Mouse (Mus musculus): ENCODE measurements around the gene Cdv3. TPM values are rescaled to one million over a fixed set of nuclear protein-coding genes. Genes with fewer than 3 reads are reported as not detected.
"Not testable (repeated sequence)": the region's sequence is repeated elsewhere in the genome, so short reads cannot be mapped to it uniquely, and the experiment has no call there.

Gene Cdv3
- polyA plus RNA-seq, 1 experiment, result 31.2 TPM

DNA sequence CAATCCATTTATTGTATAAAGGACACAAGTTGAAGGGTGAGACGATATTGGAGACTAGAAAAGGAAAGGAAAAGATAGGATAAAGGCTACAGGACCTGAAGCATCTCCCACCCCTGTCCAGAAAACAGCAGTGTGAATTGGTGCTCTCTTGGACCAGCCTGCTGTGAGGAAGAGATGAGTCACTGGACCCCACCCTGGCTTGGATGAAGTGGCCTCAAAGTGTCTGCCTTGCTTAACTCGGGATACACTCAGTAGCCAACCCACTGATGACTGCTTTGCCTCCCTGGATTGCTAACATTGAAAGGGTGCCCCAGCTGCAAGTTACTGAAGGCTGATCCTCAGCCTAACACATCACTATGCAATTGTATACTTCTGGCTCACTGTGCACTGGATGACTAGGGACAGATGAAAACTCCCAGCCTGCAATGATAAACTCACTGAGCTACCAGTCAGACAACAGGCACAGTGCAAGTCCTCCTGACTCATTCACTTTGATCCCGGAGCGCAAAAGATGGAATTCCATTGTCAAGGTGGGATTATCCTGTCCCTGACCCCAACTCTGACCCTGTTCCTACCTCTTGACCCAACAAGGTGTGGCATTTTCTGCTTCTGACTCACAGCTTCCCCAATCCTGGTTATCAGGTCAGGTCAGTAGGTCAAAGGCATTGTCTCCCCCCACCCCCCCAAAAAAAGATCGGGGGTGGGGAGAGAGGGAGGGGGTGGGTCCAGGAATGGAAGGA is 6.8 kb upstream of the Cdv3 start:
- DNase-seq (ENCODE audit: low read depth), result no peak

GRCm38 (mm10) chr9:103369951-103370350 is 4.3 kb upstream of the Cdv3 start:
- no peak for DNase-seq (ENCODE audit: low read depth)

DNA sequence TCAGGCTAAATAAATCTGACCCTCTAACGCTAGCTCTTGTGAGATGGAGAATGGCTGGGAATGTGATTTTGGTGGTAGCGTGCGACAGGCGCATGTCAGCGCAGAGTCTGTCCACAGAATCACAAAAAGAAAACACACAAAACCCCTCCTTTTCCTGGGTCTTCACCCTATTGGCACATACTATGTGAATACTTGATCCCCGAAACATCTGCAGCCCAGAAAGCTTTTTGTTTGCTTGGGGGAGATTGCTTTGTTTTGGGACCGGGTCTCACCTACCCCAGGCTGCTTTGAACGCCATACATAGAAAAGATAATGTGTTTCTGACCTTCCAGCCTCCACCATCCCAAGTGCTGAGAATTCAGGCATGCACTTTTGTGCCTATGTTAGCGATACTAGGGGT is 716 bp upstream of the Cdv3 start:
- DNase-seq (ENCODE audit: low read depth), result no peak

- DNase-seq (ENCODE audit: low read depth), result no peak
Measured at GRCm38 (mm10) chr9:103364601-103365289, 895 bp downstream of the Cdv3 start.

DNA sequence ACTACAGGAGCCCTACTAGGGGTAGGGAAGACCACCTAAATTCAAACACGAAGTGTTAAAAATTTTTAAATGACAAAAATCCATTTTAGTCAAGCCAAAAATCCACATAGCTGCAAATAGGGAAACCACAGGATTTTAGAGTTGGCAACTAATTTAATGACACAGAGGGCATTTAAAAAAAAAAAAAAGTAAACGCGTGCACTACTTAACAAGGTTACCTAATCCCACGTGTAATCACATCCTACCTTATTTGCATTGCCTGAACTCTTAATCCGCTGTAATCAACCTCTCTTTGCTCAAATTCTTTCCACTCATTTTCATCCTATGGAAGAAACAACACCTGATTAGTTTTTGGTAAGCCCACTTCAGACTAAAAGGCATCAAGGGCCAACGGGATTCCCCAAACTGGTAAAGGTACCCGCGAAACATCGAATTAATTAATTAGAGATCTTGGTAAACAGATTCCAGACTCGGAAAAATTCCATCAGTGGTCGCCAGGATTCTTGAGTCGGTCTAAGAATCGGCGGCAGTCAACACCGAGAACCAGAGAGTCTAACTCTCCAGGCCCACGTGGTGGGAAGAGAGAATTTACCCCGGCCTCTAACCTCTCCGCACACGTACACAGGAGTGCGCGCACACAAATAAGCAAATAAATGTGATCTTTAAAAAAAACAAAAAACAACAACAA is 1.8 kb downstream of the Cdv3 start:
- DNase-seq (ENCODE audit: low read depth), result no peak

GRCm38 (mm10) chr9:103363088-103363487 is 2.6 kb downstream of the Cdv3 start:
- no peak for DNase-seq (ENCODE audit: low read depth)

GRCm38 (mm10) chr9:103360642-103361041 is 5.0 kb downstream of the Cdv3 start:
- no peak for DNase-seq (ENCODE audit: low read depth)

- no peak for DNase-seq (ENCODE audit: low read depth)
Measured at GRCm38 (mm10) chr9:103358545-103358944, 7.1 kb downstream of the Cdv3 start.

GRCm38 (mm10) chr9:103357893-103358292 is 7.7 kb downstream of the Cdv3 start:
- no peak for DNase-seq (ENCODE audit: low read depth)

GRCm38 (mm10) chr9:103353500-103354260 is 12.0 kb downstream of the Cdv3 start:
- DNase-seq (ENCODE audit: low read depth), result not testable (repeated sequence)

GRCm38 (mm10) chr9:103348791-103349190 is 16.8 kb downstream of the Cdv3 start:
- no peak for DNase-seq (ENCODE audit: low read depth)

- DNase-seq (ENCODE audit: low read depth), result no peak
Measured at GRCm38 (mm10) chr9:103347996-103348490, 17.6 kb downstream of the Cdv3 start.

GRCm38 (mm10) chr9:103347045-103347444 is 18.6 kb downstream of the Cdv3 start:
- no peak for DNase-seq (ENCODE audit: low read depth)

- no peak for DNase-seq (ENCODE audit: low read depth)
Measured at GRCm38 (mm10) chr9:103336912-103337311, 28.7 kb downstream of the Cdv3 start.

DNA sequence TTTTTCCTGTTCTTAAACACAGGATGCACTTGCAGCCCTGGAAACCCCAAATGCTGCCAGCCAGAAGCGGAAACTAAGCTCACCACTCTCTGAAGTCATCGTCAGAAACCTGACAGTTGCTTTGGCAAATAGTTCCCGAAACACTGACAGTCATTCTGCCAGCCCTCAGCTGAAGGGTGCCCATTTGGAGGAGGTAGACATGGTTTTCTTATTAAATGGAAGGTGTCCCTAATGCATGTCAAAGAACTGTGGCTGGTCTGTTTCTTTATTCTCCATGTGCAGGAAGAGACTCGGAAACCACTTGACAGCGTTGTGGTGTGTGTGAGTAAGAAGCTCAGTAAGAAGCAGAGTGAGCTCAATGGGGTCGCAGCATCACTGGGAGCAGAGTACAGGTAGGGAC is 33.0 kb downstream of the Cdv3 start:
- no peak for DNase-seq (ENCODE audit: low read depth)

GRCm38 (mm10) chr9:103326449-103326848 is 39.2 kb downstream of the Cdv3 start:
- DNase-seq (ENCODE audit: low read depth), result no peak

DNA sequence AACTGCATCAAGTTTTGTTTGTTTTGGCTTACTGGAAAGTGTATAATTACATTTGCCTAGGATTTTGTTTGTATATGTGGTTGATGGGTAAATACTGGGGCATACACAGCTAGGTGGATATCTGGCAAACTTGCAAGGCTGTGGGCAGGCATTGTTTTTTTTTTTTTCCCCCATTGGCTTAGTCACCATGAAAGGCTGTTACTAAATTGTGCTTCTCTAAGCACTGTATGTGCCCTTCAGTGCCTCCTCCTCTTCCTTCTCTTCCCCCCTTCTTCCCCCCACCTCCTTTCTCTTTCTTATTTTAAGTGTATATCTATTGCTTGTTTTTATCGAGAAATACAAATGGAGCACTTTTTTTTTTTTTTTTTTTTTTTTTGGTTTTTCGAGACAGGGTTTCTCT is 41.0 kb downstream of the Cdv3 start:
- no peak for DNase-seq (ENCODE audit: low read depth)

- DNase-seq (ENCODE audit: low read depth), result no peak
Measured at GRCm38 (mm10) chr9:103309832-103310231, 55.8 kb downstream of the Cdv3 start.

GRCm38 (mm10) chr9:103305332-103306041 is 60.2 kb downstream of the Cdv3 start:
- DNase-seq (ENCODE audit: low read depth), result no peak

GRCm38 (mm10) chr9:103304927-103305326 is 60.7 kb downstream of the Cdv3 start, which contains the start of the genes 1300017J02Rik and Topbp1:
Gene 1300017J02Rik (minus strand): TSS chr9:103305082.
Gene Topbp1 (plus strand): TSS chr9:103305215.
- peak; percentile 41 for DNase-seq (ENCODE audit: low read depth)

All from gonadal fat pad, adult 2 months (tissue).